Mouse (Mus musculus) adrenal gland, postnatal 4 days (tissue): ENCODE results near the gene Grb7. TPM values are rescaled to one million over a fixed set of nuclear protein-coding genes. Genes with fewer than 3 reads are reported as not detected.

Experiments used
- DNase-seq, 2 experiments: peaks; one replicate each; pipeline ENCODE4 v3.0.0; 2021 to 2022; ENCODE audit warnings: low spot score in 2 of 2, mixed read lengths in 2 of 2
- total RNA-seq, 2 experiments: library from RNA; stranded (reverse); gene quantifications; 2 replicates each; pipeline ENCODE4 v1.2.3; 2021

Gene Grb7
- total RNA-seq, 2 experiments from 2014 or later, result 5.9 to 10.3 TPM

DNA sequence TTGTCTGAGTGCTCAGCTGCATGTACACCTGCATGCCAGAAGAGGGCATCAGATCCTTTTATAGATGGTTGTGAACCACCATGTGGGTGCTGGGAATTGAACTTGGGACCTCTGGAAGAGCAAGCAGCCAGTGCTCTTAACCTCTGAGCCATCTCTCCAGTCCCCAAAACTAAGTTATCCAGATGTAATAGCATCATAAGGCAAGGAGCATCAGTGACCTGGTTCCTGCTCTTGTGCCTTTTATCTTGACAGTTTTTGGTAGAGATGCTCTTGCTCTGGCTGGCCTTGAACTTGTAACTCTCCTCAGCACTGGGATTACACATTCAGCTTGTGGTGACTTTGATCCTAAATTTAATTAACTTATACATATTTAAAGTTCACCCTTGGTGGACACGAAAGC, 2.5 kb upstream of the Grb7 start:
- DNase-seq, result no peak

DNA sequence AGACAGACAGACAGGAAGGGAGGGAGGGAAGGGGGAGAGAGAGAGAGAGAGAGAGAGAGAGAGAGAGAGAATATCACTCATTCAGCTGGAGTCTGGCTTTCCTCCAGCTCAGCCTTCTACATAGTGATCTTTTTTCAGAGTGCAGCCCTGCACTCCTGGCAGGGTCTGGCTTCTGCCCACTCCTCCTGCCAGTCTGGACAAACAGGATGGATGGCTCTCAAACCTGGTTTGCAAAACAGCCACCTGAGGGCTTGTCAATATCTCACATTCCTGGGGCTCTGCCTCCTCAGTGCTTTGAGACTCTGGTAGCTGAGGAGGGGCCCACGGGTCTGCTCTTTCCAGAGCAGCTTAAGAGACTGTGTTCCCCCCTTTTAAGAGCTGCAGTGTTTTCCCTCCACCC, 956 bp upstream of the Grb7 start:
- DNase-seq, result no peak

DNA sequence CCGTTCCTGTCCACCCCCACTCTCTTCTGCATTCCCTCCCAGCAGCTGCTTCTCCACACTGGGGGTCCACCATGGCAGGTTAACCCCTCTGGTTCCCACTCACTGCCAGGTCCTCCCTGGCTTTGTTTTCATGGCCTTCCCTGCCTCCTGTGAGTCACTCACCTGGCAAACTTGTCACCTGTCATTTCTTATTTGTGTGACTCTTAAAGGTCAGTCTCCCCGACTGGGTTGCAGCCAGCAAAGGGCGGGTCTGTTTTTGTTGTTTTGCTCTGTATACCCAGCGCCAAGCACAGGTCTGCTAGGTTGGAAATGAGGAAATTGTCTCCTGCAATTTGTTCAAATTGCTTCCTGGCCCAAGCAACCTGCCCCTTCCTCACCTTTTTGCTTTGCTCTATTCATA, 515 bp upstream of the Grb7 start:
- no peak for DNase-seq

DNA sequence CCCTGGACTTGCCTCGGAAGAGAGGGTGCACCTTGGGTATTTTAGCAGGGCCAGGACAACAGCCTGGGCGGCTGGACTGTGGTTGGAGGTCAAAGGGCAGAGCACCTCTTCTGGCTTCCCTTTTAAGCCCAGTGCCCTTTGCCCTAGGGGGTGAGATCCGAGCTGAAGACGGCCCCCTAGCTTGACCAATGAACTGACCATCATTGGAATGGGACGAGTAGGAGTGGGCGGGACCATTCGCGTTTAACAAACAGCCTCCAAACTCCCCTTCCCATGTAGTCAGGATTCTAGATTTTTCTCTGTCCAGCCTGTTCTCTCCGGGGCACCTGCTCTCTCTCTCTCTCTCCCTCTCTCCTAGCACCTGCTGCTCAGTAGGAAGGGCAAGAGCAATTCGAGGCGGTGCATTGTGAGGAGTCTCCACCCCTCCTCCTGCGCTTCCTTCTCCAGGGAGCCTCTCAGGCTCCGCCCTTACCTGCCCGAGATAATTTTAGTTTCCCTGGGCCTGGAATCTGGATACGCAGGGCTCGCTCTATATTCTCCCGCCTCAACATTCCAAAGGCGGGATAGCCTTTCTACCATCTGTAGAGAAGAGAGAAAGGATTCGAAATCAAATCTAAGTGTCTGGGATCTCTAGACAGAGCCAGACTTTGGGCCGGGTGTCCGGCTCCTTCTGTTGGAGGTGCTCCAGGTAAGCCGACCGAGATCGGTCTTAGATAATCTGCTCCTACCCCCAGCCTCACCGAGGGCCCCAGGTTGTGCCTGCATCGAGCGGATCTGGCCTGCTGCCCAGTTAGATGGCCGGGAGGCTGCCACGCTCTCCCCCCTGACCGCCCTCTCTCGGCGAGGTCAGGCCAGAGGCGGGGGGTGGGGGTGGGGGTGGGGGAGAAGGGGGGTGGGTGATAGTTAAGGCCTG, 624 bp downstream of the Grb7 start:
- DNase-seq, result no peak

DNA sequence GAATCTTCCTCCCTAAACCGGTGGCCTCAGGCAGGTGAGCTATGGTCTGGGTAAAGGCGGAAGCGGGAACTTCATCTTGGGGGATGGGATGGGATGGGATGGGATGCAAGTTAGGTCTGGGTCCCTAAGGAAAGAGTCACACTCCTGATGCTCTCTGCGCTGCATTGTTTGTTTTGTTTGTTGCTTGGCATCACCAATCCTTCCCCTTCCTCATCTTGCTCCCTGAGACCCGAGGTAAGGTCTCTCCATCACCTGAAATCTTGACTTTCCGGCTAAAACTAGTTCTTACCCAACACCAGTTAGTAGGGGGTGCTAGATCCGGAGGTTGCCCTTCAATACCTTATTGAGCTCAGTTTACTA, 1.3 kb downstream of the Grb7 start:
- DNase-seq, result no peak

DNA sequence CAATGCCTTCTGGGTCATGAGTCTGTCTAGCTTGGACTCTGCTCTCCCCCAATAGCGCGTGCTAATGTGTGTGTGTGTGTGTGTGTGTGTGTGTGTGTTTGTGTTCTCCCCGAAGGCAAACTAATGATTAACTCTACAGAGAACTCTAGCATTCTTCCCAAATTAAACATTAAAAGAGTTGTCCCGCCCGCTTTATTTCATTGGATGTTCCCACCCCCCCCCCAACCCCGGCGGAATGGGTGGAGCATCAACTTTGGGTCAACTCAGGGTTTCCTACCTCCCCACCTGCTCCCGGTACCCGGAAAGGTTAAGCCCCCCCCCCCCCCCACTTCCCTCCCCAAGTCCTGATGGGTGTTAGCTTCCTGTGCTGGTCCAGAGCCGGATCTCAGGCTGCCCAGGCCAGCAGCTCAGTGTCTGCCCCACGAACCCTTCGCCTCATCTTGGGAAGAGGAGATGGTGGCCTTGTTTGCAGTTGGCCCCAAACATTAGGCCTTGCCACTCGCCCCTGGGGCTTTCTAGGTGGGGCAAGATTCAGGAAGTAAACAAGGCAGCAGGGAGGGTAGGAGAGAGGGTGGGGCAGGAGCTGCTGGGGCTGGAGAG, 2.1 kb downstream of the Grb7 start:
- DNase-seq, result no peak

DNA sequence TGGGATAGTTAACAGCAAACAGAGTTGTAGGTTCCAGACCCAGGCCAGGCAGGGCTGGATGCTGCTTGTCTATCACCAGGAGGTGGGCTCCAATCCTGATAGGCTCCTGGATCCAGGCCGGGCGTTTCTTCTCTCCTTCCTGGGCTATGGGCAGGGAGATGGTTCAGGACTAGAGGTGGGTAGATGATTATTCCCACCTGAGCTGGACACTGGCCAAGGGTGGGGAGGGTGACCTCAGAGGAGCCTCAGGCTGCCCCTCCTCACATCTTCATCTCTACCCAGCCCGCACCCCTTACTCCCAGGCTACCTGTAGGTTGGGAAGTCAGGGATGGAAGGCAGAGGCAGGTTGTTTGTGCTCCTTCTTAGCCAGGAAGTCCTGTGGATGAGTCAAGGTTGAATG, 3.2 kb downstream of the Grb7 start:
- DNase-seq, result no peak

DNA sequence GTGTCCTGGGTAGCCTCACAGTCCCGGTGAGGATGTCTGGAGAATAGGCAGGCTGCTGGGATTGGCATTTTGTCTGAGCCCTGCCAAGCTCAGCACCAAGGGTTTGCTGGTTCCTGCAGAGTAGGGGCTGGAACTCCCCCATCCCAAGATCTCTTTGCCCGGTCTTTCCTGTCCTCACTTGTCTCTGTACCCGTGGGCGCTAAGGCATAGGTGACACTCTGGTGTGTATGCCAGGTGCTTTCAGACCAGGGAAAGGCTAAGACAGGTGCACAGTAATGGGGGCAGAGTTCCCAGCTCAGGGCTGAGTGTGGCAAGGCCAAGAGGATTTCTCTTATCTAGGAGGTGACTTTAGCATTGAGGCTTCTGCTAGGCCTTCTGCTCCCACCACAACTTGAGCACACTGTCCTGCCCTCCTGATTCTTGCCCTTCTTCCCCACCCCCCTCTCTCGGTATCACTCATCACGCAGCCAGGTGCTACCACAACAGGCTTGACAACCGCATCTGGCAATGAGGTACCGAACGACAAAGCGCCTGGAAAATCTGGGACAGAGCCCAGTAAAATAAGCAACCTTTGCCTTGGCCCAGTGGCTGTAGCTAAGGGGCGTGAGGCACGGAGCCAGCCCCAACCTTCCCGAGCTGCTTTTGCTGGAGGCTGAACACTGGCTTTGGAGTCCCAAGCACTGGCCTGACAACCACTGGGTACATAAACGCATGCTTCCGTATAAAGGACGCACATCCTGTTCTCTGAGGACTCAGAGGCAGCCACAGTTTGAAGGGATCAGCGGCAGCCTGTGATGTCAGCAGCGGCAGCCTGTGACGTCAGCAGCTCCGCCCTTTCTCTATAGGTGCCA, 4.0 kb downstream of the Grb7 start:
- no peak for DNase-seq

DNA sequence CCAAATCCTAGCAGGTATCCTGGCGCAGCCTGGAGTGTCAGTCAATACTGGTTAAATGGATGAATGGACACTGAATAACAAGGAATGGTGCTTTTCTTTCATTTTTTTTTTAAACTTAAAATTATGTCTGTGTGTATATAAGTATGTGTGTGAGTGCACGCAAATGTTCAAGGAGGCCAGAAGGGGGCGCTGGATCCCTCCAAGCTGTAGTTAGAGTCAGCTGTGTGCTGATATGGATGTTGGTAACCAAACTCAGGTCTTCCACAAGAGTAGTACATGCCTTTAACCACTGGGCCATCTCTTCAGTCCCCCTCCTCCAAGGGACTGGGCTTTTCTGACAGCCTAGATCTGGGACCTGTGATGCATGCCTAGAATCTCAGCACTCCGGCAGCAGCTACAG, 9.3 kb downstream of the Grb7 start:
- DNase-seq, result no peak

DNA sequence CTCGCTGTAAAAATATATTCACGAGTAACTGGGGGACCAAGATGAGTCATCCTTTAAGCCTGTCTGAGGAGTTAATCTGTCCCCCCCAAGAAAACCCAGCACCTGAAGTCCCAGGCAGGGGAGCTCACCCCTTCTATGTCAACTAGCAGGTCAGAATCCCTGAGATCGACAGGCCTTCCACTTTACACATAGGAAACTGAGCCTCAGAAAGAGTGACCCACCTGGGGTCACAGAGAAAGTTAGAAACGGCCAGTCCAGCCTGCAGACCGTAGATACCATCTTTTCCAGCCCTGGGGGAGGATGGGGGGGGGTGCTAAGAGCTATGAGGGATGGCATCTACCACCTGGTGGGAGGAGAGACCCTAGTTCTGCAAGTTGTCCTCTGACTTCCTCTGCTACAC, 10.4 kb downstream of the Grb7 start:
- no peak for DNase-seq

DNA sequence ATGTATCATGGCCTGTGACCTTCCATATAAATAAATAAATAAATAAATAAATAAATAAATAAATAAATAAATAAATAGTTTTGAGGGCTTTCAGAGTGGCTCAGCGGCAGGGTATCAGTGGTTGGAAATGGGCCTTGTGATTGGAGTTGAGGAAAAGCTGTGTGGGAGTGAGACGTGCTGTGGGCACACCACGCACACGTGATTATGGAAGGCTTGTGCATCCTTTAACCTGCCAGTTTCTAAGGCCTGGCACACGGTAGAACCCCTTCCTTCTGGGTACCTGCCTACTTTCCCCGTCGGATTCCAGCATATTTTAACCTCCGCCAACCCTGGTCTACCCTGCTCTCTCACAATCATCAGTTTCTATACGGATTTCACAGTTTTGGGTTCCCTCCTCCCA, 10.8 kb downstream of the Grb7 start:
- no peak for DNase-seq

DNA sequence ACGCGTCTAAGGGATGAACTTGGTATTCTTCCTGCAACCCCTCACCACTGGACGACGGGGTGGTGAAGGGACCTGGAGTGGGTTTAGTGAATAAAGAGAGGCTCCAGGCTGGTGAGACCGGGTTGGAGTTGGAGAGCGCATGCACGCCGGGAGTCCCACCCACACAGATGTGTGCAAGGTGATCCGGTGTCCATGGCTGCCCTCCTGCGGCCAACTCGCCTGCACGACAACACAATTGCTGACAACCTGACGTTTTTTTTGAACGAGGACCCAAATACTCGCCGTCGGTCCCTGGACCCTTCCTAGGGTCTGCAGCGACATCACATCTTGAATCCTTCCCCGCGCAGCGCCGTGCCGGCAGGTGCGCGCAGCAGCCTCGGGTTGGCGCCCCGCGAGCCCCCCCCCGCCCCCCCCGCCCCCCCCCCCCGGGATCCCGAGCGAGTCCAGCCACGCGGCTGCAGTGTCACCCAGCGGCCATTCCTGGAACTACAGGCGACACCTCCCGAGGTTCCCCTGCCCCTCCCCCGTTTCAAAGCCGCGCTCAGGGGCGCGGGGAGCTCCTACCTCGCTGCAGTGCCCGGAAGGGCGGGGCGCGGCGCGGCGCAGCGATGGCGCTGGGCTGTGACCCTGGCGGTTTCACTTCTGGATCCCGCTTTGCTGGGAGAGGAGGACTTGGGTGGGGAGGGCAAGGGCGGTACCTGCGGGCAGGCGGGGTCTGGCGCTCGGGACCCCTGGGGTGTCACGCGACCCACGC, 11.3 kb downstream of the Grb7 start:
- peak; percentile 65 to 74 for DNase-seq

DNA sequence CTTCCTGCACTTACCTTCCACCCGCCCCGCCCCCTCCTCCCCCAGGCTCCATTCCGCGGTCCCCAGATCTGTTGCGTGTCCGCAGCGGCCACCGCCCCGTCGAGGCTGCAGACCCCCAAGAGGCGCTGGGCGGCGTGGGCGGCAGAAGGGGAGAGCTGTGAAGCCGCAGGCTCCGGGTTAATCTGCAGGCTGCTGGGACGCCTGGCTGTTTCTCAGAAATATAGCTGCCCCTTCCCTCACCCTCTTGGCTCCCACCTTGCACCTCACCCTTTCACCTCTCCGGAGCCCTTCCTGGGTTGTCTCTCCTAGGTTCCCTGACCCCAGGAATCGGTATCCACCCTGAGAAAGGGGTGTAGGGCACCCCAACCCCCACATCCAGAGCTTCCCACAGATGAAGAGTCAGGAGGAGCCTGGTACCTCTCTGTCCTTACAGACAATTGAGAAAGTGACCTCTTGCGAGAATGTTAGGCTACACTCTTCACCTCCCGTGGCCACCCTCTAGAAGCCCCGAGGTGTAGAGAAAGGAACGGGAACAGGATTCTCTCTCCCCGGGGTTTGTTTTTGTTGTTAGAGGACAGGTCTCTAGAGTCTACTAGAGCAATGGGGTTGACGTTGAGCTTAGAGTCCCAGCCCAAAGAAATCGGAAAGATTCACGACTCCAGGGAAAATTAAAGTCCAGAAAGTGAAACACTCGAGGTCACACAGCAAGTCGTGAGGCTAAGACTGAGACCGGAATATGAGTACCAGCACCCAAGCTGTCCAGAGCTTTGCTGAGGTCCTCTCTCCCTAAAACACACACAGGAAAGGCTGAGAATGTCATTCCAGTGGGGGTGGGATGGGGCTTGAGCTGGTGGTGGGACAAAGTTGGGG, 12.2 kb downstream of the Grb7 start:
- DNase-seq, result no peak

DNA sequence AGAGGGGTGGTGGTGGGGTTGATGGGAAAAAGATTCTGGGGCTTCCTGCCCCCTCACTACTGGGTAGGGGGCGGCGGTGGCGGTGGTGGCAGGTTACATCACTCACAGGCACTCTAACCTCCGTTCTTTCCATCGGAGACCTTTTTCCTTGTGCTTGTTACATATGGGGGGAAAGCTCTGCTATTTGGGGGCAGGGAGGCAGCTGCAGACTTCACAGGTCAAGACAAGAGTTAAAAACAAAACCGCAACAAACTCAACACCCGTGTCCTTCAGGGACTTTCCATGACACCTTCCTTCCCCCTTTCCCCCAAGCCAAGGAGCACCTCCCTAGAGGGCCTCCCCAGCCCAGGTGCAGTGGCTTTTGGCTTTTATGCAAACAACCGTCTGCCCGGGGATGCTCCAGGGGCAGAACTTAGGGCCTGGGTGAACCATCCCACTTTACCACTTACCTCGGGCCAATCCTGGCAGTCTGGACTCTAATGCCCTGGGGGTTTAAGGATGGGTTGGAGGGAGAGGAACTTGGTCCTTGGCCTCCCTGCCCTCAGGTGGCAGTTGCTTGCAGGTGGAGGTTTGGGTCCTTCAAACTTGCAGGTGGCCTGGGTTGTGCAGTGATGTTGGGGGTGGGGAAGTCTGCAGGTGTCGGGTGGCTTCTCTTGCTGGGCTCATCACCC, 13.0 kb downstream of the Grb7 start:
- DNase-seq, result no peak

DNA sequence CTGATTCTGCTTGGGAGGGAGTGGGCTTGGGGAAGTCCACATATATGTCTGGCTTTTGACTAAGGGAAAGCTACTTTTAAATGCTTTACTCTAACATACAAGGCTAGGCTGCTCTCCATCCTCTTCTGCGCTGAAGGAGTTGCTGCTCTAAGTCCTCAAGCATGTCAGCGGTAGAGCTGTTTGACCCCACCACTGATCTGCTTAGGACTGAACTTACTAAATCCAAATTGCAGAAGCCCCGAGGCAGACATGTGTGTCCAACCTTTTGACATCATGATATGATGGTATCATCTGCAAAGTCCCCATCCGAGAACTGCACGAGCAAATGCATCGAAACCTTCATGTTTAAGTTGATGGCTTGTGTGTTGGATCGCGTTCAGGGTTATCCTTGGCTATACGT, 13.7 kb downstream of the Grb7 start:
- no peak for DNase-seq

DNA sequence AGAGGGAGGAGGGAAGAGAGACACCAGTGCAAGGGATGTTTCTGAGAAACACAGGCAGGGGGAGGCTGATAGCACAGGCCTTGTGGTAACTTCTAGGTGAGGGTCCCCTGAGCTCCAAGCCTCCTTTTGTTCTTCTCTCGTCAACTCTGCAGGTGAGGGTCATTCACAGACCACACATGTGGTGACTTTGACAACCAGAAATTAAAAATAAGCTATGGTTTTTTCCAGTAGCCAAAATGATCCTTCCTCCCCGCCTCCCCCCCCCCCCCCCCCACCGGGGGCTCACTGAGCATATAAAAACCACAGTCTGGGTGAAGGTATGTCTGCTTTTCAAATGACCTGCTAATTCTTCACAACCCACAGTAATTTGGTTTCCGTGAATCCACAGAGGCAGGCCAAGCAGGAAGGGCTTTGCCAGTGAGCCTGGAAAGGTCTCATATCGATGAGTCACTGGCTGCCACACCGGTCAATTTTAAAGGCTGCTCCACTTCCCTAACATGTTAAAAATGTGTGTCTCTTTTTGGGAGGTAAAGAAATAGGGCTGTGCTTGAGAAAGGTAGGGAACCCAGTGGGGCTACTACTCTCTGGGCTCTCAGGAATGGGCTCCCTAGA, 15.0 kb downstream of the Grb7 start:
- DNase-seq, result no peak

DNA sequence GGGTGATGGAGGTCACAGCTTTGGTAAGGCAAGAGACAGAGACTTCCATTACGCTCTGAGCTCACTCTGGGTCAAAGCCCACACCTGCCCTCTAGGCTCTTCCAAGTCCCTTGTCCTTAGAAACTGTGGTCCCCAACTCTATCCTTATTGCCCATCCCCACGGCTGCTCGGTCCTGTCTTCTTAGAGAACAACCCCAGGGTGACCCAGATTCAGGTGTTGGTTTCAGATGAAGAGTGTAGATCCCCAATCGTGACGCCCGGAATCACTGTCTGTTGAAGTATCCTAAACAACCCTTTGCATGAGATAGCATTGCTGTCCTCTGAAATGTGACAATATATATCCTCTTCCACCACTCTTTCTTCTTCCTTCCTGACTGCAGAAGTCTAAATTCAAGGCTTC, 16.1 kb downstream of the Grb7 start:
- DNase-seq, result no peak

DNA sequence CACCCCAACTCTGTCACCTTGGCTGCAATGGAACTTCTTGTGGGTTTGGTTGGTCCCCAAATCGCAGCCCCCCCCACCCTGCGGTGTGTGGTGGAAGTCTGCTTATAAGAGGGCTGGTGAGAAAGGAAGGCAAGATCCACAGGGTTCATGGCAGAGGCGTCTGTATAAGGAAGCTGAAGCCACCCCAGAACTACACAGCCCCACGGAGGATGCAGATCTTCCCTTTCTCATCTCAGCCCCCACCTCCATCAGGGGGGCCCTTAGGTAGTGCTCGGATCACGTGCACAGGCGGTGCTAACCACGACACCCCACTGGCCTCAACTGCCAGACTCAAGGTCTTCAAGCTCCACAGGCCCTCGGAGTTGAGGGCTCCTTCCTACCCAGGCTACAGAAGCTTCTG, 17.7 kb downstream of the Grb7 start:
- DNase-seq, result no peak

DNA sequence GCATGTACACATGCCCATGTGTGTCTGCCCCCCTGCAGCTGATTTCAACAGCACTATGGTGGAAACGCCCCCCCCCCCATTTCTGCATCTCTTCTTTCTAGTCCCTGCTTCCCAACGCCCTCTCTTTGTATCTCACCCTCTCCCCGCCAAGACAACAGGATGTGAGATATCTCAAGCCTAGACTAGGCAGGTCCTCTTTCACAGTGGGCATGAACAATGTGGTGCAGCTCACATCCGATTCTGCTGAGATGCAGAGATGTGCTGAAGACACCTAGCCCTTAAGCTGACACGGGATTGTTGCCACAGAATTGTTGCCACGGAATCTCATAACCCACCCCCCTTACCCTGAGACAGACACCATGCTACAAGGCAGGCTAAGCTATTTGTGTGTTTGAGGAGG, 18.3 kb downstream of the Grb7 start:
- DNase-seq, result no peak
